Mouse (Mus musculus) brain, embryonic 14.5 days (tissue): ENCODE data around the gene Gas6.

Experiments used
- CTCF ChIP-seq: fragments of 200-500 bp; IDR thresholded peaks from 2 replicates; pipeline ENCODE4 v1.5.1; 2012; ENCODE audit warnings: inconsistent platforms, mild to moderate bottlenecking, moderate library complexity, borderline replicate concordance; ENCODE audit not compliant: insufficient read depth, insufficient read length; ENCODE audit errors: extremely low read depth
- POLR2A ChIP-seq: fragments of 200-500 bp; IDR thresholded peaks from 2 replicates; pipeline ENCODE4 v1.6.1; 2012; ENCODE audit warnings: mild to moderate bottlenecking, inconsistent platforms, borderline replicate concordance; ENCODE audit not compliant: poor library complexity, insufficient read depth, insufficient read length, severe bottlenecking; ENCODE audit errors: extremely low read depth

- no peak for TF ChIP-seq CTCF
- TF ChIP-seq POLR2A, result no peak
These were observed 34.9 kb downstream of the Gas6 start for GRCm38 (mm10) chr8:13459431-13459830.
